Mouse (Mus musculus) stomach, postnatal 0 days (tissue): ENCODE data around the gene Meis3. TPM values are rescaled to one million over a fixed set of nuclear protein-coding genes. Genes with fewer than 3 reads are reported as not detected.

Experiments used
- ATAC-seq: fragments of 200-750 bp; cut with Nextera tagmentation; 2 replicates; pipeline ENCODE4 v1.8.0; 2017; ENCODE audit not compliant: low FRiP score, low TSS enrichment
- DNase-seq: peaks from one replicate; pipeline ENCODE4 v3.0.0-alpha.2; 2016; ENCODE audit warnings: low spot score
- H3K27ac ChIP-seq: fragments of 300-500 bp; sonication (generic); replicated peaks from 2 replicates; pipeline ENCODE4 v1.5.1; 2014; ENCODE audit warnings: mild to moderate bottlenecking, control low read depth
- H3K27me3 ChIP-seq: fragments of 300-500 bp; sonication (generic); 2 replicates; pipeline ENCODE4 v1.6.1; 2014; ENCODE audit warnings: low read length; ENCODE audit not compliant: control insufficient read depth, insufficient read depth
- H3K36me3 ChIP-seq: fragments of 300-500 bp; sonication (generic); 2 replicates; pipeline ENCODE4 v1.6.1; 2014; ENCODE audit warnings: low read length, mixed read lengths; ENCODE audit not compliant: control insufficient read depth, insufficient read depth
- H3K4me1 ChIP-seq: fragments of 300-500 bp; sonication (generic); replicated peaks from 2 replicates; pipeline ENCODE4 v1.6.1; 2014; ENCODE audit warnings: antibody characterized with exemption; ENCODE audit not compliant: control insufficient read depth, insufficient read depth
- H3K4me2 ChIP-seq: fragments of 300-500 bp; sonication (generic); replicated peaks from 2 replicates; pipeline ENCODE4 v1.6.1; 2014; ENCODE audit warnings: low read depth, mild to moderate bottlenecking, control low read depth, moderate library complexity
- H3K4me3 ChIP-seq: fragments of 300-500 bp; sonication (generic); 2 replicates; pipeline ENCODE4 v1.5.1; 2014; ENCODE audit warnings: low read depth, low read length, control low read depth
- H3K9ac ChIP-seq: fragments of 300-500 bp; sonication (generic); 2 replicates; pipeline ENCODE4 v1.6.1; 2014; ENCODE audit warnings: mild to moderate bottlenecking, low read length, control low read depth, mixed read lengths
- H3K9me3 ChIP-seq: fragments of 300-500 bp; sonication (generic); 2 replicates; pipeline ENCODE4 v1.6.1; 2016; ENCODE audit warnings: low read length; ENCODE audit not compliant: control insufficient read depth
- CTCF ChIP-seq: IDR thresholded peaks from 2 replicates; pipeline ENCODE4 v1.5.1; 2016; ENCODE audit warnings: antibody characterized with exemption, low read depth, mild to moderate bottlenecking, moderate library complexity
- EP300 ChIP-seq: optimal IDR thresholded peaks from 2 replicates; pipeline ENCODE3; 2016; ENCODE audit warnings: antibody characterized with exemption
- WGBS: fragments of 180-500 bp; shearing (Covaris S2); extraction: QIAGEN DNeasy Blood & Tissue Kit; methylation state at CpG from one replicate; pipeline ENCODE4 v1.1.7; 2014; 5-methylcytosine and 5-hydroxymethylcytosine counted together
- polyA plus RNA-seq: library from polyadenylated mRNA; unstranded; fragments of >200 nt; fragmentation: Nextera tagmentation; extraction: Ambion mirVana; gene quantifications from 2 replicates; pipeline ENCODE4 v1.2.1, GENCODE M21; 2015

Gene Meis3
- polyA plus RNA-seq, 1 experiment from 2014 or later = 10.9 TPM

- ATAC-seq = peak; percentile 62
- Histone ChIP-seq H3K4me2 (no peak overlapping the region), H3K9me3 (no peaks in the 10 kb centered on the region), H3K27me3 (no peaks in the 10 kb centered on the region), H3K9ac (no peak overlapping the region), H3K4me1 (no peaks in the 10 kb centered on the region), H3K4me3 (no peak overlapping the region), H3K36me3 (peaks cover 14% of the 10 kb centered on the region), H3K27ac (peak overlapping the region; percentile 61)
- WGBS = 84% methylated on average over 10 of the region's 10 CpGs
- TF ChIP-seq EP300 = no peak
- no peak for TF ChIP-seq CTCF
- no peak for DNase-seq
Measured at GRCm38 (mm10) chr7:16207496-16207895, 32.6 kb downstream of the Meis3 start.

DNA sequence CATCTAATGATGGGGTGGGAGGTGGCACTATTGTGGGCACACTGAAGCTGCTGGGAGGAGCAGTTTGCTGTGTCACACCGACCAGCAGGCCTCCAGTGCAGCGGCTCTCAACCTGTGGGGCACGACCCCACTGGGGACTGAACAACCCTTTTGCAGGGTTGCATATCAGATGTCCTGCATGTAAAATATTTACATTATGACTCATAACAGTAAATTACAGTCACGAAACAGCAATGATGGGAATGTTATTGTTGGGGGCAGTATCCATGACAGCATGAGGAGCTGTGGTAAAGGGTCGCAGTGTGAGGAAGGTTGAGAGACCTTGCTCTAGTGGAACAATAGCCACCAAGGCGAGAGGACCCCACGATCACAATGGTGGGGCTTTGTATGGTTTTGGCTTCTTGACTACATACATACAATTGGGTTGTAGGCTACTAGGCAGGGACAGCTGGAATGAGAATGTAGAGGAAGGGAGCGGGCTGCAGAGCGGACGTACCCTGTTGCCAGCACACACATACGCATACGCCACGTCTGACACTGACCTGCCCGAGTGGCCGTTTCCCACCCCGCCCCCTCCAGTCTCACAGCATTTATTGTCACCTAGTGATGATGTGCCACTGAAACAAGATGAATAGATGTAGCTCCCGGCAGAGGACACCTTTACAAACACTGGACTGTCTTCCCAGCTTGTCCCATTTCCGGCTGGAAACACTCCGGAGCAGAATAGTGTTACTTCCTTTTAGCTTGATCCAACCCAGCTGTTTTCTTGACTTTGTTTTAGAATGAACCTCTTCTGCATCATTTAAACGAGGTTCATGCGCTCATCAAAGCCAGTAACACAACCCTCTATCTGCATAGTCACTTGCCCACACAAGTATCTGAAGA is 34.1 kb downstream of the Meis3 start:
- whole genome bisulfite sequencing = 54% methylated on average over 21 of the region's 21 CpGs
- peaks cover 19% of the 10 kb centered on the region for H3K36me3 ChIP-seq
- no peak for DNase-seq

GRCm38 (mm10) chr7:16210862-16211365 is 36.0 kb downstream of the Meis3 start:
- Histone ChIP-seq H3K27me3 (no peaks in the 10 kb centered on the region), H3K4me1 (no peaks in the 10 kb centered on the region), H3K36me3 (peaks cover 28% of the 10 kb centered on the region), H3K4me2 (no peak overlapping the region), H3K9ac (no peak overlapping the region), H3K4me3 (no peak overlapping the region), H3K9me3 (no peaks in the 10 kb centered on the region), H3K27ac (no peak overlapping the region)
- DNase-seq (peak; percentile 35), ATAC-seq (peak; percentile 28; the same call in 1 of the 2 replicates)
- no peak for TF ChIP-seq EP300
- peak; percentile 66 for TF ChIP-seq CTCF
- WGBS = 66% methylated on average over 12 of the region's 12 CpGs

More for the DNA sequence above, 34.1 kb downstream of the Meis3 start:
- Histone ChIP-seq H3K9ac (no peak overlapping the region), H3K27ac (0 out of 2 replicates have a peak overlapping the region, but pooled peaks have one; percentile 30), H3K4me1 (no peaks in the 10 kb centered on the region), H3K4me3 (no peak overlapping the region), H3K9me3 (no peaks in the 10 kb centered on the region), H3K4me2 (no peak overlapping the region), H3K27me3 (no peaks in the 10 kb centered on the region)
- TF ChIP-seq EP300 (no peak), CTCF (no peak)
- ATAC-seq = 0 out of 2 replicates have a peak, but pooled peaks have one; percentile 20

- H3K9me3 ChIP-seq = no peaks in the 10 kb centered on the region
- H3K27me3 ChIP-seq = no peaks in the 10 kb centered on the region
- H3K4me3 ChIP-seq = no peak overlapping the region
- ATAC-seq (no peak), DNase-seq (no peak)
- no peak overlapping the region for H3K27ac ChIP-seq
- no peak overlapping the region for H3K9ac ChIP-seq
- no peak overlapping the region for H3K4me2 ChIP-seq
- H3K36me3 ChIP-seq = peaks cover 33% of the 10 kb centered on the region
- H3K4me1 ChIP-seq = no peaks in the 10 kb centered on the region
- TF ChIP-seq EP300 (no peak), CTCF (no peak)
- 84% methylated on average over 6 of the region's 6 CpGs for WGBS
Measured at GRCm38 (mm10) chr7:16213196-16213595, 38.3 kb downstream of the Meis3 start.

DNA sequence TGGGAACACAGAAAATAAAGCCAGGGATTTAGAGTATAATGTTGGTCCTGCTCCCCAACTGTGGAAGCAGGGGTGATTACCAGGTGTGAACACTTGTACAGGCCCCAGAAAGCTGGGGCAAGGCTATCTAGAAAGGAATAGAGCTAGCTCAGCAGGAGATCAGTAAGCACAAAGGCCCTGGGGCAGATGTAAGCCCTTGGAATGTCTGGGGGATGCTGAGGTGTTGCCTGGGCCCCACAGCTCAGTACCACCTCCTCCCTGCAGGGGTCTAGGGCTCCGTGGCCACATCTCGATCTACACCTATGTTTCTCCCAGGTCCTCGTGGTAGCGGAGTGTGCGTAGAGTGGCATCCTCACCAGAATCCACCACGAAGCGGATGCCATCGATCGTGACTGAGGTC is 39.1 kb downstream of the Meis3 start:
- H3K9ac ChIP-seq = no peak overlapping the region
- H3K4me1 ChIP-seq = no peaks in the 10 kb centered on the region
- peaks cover 33% of the 10 kb centered on the region for H3K36me3 ChIP-seq
- H3K27me3 ChIP-seq = no peaks in the 10 kb centered on the region
- H3K9me3 ChIP-seq = no peaks in the 10 kb centered on the region
- no peak for ATAC-seq
- H3K4me2 ChIP-seq = no peak overlapping the region
- no peak overlapping the region for H3K4me3 ChIP-seq
- no peak for DNase-seq
- H3K27ac ChIP-seq = no peak overlapping the region
- TF ChIP-seq EP300 (no peak), CTCF (no peak)
- WGBS = 91% methylated on average over 9 of the region's 9 CpGs

- H3K27ac ChIP-seq = peak within 1 kb of the TSS; percentile 80
- H3K9me3 ChIP-seq = no peaks in the 10 kb centered on the region
- no peaks in the 10 kb centered on the region for H3K36me3 ChIP-seq
- H3K4me2 ChIP-seq = peak within 1 kb of the TSS; percentile 75
- H3K9ac ChIP-seq = peak within 1 kb of the TSS; percentile 79
- peak within 1 kb of the TSS; percentile 71 for H3K4me3 ChIP-seq
- ATAC-seq = peak; percentile 96
- no peaks in the 10 kb centered on the region for H3K27me3 ChIP-seq
- 1% methylated on average over 34 of the region's 34 CpGs for WGBS
- peaks cover 2% of the 10 kb centered on the region; the same call in 1 of the 2 replicates for H3K4me1 ChIP-seq
- TF ChIP-seq CTCF = peak; percentile 68
- TF ChIP-seq EP300 = no peak
- peak; percentile 96 for DNase-seq
Measured at GRCm38 (mm10) chr7:16221582-16222272, 46.8 kb downstream of the Meis3 start, which contains the start of gene Dhx34. TSS of gene Dhx34 (minus strand) at chr7:16222037.
